Mouse (Mus musculus): ENCODE measurements around the gene Ucp3. TPM values are rescaled to one million over a fixed set of nuclear protein-coding genes. Genes with fewer than 3 reads are reported as not detected.

The Ucp3 gene
- polyA plus RNA-seq, 1 experiment from 2014 or later: not detected

DNA sequence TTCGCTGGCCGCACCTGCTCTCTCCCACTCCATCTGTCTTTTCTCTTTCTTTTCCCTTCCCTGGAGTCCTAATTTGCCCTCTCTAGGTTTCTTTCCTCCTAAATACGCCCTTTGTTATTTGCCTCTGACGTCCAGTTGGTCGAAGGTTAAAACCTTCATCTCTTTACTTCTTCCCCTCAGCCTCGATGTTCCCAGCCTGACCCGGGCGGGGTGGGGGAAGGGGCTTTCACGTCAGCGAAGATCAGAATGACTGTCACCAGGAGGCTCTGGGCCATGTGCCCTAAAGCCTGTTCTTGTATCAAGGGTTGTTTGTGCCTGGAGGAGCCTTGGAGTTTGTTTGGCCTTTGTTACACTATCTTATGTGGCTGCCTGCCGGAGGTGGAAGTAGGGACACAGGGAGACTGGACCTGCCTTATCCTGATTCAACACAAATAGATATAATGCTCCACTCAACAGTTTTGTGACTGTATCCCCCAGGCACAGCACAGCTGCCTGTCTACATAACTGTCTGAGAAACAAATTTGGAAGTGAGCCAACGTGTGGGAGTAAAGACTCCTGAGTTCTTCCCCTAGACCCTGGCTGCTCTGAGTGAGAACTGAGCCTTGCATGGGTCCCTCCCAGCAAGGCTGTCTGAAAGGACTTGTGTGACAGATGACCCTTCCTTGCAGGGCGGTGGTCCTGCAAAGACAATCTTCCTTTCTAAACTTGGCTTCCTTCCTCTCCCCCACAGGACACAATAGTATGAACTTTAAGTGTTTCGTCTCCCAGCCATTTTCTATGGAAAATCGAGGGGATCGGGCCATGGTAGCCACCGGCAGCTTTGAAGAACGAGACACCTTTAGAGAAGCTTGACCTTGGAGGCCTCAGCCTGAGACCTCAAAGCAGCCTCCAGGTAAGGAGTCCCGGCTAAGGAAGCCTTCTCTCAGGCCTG lies 21.0 kb downstream of the Ucp3 start:
- WGBS: 42% methylated on average over 19 of the region's 19 CpGs

DNA sequence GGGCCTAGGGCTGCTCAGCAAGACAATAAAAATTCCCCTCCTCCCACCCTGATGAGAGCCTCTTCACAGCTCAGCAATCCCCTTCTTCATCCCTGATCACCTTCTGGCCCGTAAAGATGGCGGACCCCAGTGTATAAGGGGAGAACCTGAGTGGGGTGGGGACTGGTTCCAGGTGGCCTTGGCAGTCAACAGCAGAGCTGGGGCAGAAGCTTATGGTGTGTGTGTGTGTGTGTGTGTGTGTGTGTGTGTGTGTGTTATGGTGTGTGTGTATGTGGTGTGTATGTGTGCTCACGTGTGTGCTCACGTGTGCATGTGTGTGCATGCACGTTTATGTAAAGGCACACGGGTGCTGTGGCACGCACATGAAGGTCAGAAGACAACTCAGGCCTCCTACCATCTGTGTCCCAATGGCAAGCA lies 21.6 kb downstream of the Ucp3 start:
- Histone ChIP-seq H3K36me3 (ENCODE audit: control insufficient read depth, insufficient read depth, low read length) (no peaks in the 10 kb centered on the region), H3K4me3 (ENCODE audit: low read depth, low read length) (peak overlapping the region; percentile 40), H3K9me3 (ENCODE audit: control insufficient read depth, low read length) (no peaks in the 10 kb centered on the region), H3K27me3 (ENCODE audit: control insufficient read depth, insufficient read depth, low read length) (peaks cover 4% of the 10 kb centered on the region; the same call in 1 of the 2 replicates), H3K4me2 (replicated peaks; ENCODE audit: low read depth, low read length) (peak overlapping the region; percentile 73), H3K27ac (ENCODE audit: low read depth, low read length) (no peak overlapping the region; the same call in 1 of the 2 replicates), H3K9ac (ENCODE audit: low read depth, low read length) (no peak overlapping the region), H3K4me1 (replicated peaks; ENCODE audit: control insufficient read depth, insufficient read depth, low read length) (peaks cover 8% of the 10 kb centered on the region; the same call in 1 of the 2 replicates)
- ATAC-seq (ENCODE audit: low FRiP score): no peak
- DNase-seq (ENCODE audit: low spot score): no peak
- WGBS: 92% methylated on average over 7 of the region's 7 CpGs

More for the DNA sequence above, 21.0 kb downstream of the Ucp3 start:
- Histone ChIP-seq H3K4me2 (replicated peaks; ENCODE audit: low read depth, low read length) (peak overlapping the region; percentile 73), H3K27me3 (ENCODE audit: control insufficient read depth, insufficient read depth, low read length) (peaks cover 4% of the 10 kb centered on the region; the same call in 1 of the 2 replicates), H3K4me1 (replicated peaks; ENCODE audit: control insufficient read depth, insufficient read depth, low read length) (peaks cover 8% of the 10 kb centered on the region; the same call in 1 of the 2 replicates), H3K27ac (ENCODE audit: low read depth, low read length) (no peak overlapping the region; the same call in 1 of the 2 replicates), H3K4me3 (ENCODE audit: low read depth, low read length) (peak overlapping the region; percentile 40), H3K9me3 (ENCODE audit: control insufficient read depth, low read length) (no peaks in the 10 kb centered on the region), H3K9ac (ENCODE audit: low read depth, low read length) (no peak overlapping the region), H3K36me3 (ENCODE audit: control insufficient read depth, insufficient read depth, low read length) (no peaks in the 10 kb centered on the region)
- DNase-seq (ENCODE audit: low spot score): peak; percentile 40
- peak; percentile 23; the same call in 1 of the 2 replicates for ATAC-seq (ENCODE audit: low FRiP score)

DNA sequence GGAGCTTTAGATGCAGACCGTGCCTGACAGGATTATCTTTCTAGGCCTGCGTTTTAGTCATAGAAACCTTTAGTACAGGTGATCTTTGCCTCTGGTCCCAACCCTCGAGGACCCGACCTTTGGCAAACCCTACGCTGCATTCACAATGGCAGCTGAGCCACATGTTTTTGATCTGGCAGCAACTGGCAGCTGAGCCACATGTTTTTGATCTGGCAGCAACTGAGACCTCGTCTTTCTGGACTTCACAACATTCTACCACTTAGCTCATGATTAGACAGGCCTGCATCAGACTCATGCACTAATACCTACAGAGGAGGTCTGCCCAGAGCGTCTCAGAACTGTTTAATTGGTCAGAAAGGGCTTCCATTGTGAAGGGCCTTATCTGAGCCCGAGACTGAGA lies 22.3 kb downstream of the Ucp3 start:
- Histone ChIP-seq H3K9ac (ENCODE audit: low read depth, low read length) (no peak overlapping the region), H3K4me1 (replicated peaks; ENCODE audit: control insufficient read depth, insufficient read depth, low read length) (peaks cover 8% of the 10 kb centered on the region; the same call in 1 of the 2 replicates), H3K9me3 (ENCODE audit: control insufficient read depth, low read length) (no peaks in the 10 kb centered on the region), H3K4me2 (replicated peaks; ENCODE audit: low read depth, low read length) (peak overlapping the region; percentile 30; the same call in 1 of the 2 replicates), H3K27me3 (ENCODE audit: control insufficient read depth, insufficient read depth, low read length) (peaks cover 4% of the 10 kb centered on the region; the same call in 1 of the 2 replicates), H3K27ac (ENCODE audit: low read depth, low read length) (peak overlapping the region; percentile 76), H3K4me3 (ENCODE audit: low read depth, low read length) (peak overlapping the region; percentile 9; the same call in 1 of the 2 replicates), H3K36me3 (ENCODE audit: control insufficient read depth, insufficient read depth, low read length) (no peaks in the 10 kb centered on the region)
- DNase-seq (ENCODE audit: low spot score) (peak; percentile 38), ATAC-seq (ENCODE audit: low FRiP score) (no peak)
- WGBS: 49% methylated on average over 8 of the region's 8 CpGs

DNA sequence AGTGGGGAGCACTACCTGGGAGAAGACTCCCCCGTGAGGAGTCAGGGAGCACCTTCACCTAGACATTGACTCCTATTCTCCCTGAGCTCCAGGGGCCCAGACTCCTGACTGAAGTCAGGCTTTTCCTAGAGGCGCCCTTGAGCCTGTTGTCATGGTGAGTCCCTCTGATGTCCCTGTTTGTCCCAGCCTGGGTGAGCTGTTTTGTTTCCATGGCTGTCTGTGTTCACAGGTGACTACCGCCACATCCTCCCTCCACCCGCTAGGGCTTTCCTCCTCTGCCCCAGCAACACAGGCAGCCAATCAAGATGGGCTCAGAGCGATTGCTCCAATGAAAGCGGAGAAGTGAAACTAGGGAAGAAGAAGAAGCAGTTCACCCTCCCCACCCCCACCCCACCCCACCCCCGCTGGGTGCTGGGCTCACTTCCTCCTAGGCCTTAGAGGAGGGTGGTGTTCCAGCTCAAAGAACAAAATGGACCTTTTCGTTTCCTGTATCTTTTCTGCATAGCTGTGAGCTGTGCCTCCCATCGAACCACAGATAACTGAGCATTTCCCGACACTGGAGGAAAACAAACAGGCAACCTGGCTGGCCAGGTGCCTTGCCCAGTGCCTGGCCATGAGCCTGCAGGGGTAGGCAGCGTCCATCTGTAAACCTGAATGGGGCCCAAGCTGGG lies 22.9 kb downstream of the Ucp3 start:
- ATAC-seq (ENCODE audit: low FRiP score): peak; percentile 45
- Histone ChIP-seq H3K9me3 (ENCODE audit: control insufficient read depth, low read length) (no peaks in the 10 kb centered on the region), H3K27ac (ENCODE audit: low read depth, low read length) (peak overlapping the region; percentile 76), H3K4me3 (ENCODE audit: low read depth, low read length) (peak overlapping the region; percentile 9; the same call in 1 of the 2 replicates), H3K27me3 (ENCODE audit: control insufficient read depth, insufficient read depth, low read length) (peaks cover 4% of the 10 kb centered on the region; the same call in 1 of the 2 replicates), H3K4me2 (replicated peaks; ENCODE audit: low read depth, low read length) (peak overlapping the region; percentile 30; the same call in 1 of the 2 replicates), H3K9ac (ENCODE audit: low read depth, low read length) (no peak overlapping the region), H3K36me3 (ENCODE audit: control insufficient read depth, insufficient read depth, low read length) (no peaks in the 10 kb centered on the region), H3K4me1 (replicated peaks; ENCODE audit: control insufficient read depth, insufficient read depth, low read length) (peaks cover 8% of the 10 kb centered on the region; the same call in 1 of the 2 replicates)
- peak; percentile 46 for DNase-seq (ENCODE audit: low spot score)
- 28% methylated on average over 11 of the region's 11 CpGs for WGBS

DNA sequence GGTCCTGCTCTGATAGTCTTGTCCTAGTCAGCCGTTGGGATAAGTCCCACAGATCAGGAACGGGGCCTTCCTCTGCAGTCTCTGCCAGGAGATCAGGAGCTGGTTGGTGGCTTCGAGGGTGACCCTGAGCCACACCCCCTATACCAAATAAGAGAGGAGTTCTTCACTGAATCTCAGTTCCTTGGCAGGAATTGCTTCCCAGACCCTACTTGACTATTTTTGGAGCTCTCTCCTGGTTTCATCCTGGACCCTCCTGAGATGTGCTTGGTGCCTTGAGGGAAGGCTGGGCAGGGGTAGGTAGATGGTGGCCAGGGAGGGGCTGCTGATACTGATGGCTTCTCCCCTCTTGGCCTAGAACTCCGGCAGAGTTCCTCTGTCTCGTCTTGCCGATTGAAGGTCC lies 23.6 kb downstream of the Ucp3 start:
- Histone ChIP-seq H3K4me3 (ENCODE audit: low read depth, low read length) (no peak overlapping the region), H3K36me3 (ENCODE audit: control insufficient read depth, insufficient read depth, low read length) (no peaks in the 10 kb centered on the region), H3K4me2 (replicated peaks; ENCODE audit: low read depth, low read length) (no peak overlapping the region), H3K9me3 (ENCODE audit: control insufficient read depth, low read length) (no peaks in the 10 kb centered on the region), H3K27me3 (ENCODE audit: control insufficient read depth, insufficient read depth, low read length) (peaks cover 4% of the 10 kb centered on the region; the same call in 1 of the 2 replicates), H3K27ac (ENCODE audit: low read depth, low read length) (no peak overlapping the region), H3K4me1 (replicated peaks; ENCODE audit: control insufficient read depth, insufficient read depth, low read length) (peaks cover 8% of the 10 kb centered on the region; the same call in 1 of the 2 replicates), H3K9ac (ENCODE audit: low read depth, low read length) (no peak overlapping the region)
- DNase-seq (ENCODE audit: low spot score): no peak
- ATAC-seq (ENCODE audit: low FRiP score): no peak
- WGBS: 87% methylated on average over 6 of the region's 6 CpGs

DNA sequence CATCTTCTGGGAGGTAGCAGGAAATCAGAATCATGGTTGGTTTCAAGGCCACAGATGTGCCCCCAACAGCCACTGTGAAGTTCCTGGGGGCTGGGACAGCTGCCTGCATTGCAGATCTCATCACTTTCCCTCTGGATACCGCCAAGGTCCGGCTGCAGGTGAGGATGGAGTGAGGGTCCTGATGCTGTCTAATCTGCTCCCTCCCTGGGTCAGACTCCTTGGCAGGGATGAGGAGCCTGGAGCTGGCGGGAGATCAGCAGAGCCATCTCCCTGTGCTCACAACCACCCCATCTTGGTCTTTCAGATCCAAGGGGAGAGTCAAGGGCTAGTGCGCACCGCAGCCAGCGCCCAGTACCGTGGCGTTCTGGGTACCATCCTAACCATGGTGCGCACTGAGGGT lies 24.0 kb downstream of the Ucp3 start:
- no peak for DNase-seq (ENCODE audit: low spot score)
- no peak overlapping the region for H3K9ac ChIP-seq (ENCODE audit: low read depth, low read length)
- peaks cover 4% of the 10 kb centered on the region; the same call in 1 of the 2 replicates for H3K27me3 ChIP-seq (ENCODE audit: control insufficient read depth, insufficient read depth, low read length)
- H3K4me2 ChIP-seq (replicated peaks; ENCODE audit: low read depth, low read length): no peak overlapping the region
- ATAC-seq (ENCODE audit: low FRiP score): no peak
- peaks cover 8% of the 10 kb centered on the region; the same call in 1 of the 2 replicates for H3K4me1 ChIP-seq (replicated peaks; ENCODE audit: control insufficient read depth, insufficient read depth, low read length)
- H3K4me3 ChIP-seq (ENCODE audit: low read depth, low read length): no peak overlapping the region
- no peaks in the 10 kb centered on the region for H3K36me3 ChIP-seq (ENCODE audit: control insufficient read depth, insufficient read depth, low read length)
- no peaks in the 10 kb centered on the region for H3K9me3 ChIP-seq (ENCODE audit: control insufficient read depth, low read length)
- 97% methylated on average over 9 of the region's 9 CpGs for WGBS
- no peak overlapping the region for H3K27ac ChIP-seq (ENCODE audit: low read depth, low read length)

DNA sequence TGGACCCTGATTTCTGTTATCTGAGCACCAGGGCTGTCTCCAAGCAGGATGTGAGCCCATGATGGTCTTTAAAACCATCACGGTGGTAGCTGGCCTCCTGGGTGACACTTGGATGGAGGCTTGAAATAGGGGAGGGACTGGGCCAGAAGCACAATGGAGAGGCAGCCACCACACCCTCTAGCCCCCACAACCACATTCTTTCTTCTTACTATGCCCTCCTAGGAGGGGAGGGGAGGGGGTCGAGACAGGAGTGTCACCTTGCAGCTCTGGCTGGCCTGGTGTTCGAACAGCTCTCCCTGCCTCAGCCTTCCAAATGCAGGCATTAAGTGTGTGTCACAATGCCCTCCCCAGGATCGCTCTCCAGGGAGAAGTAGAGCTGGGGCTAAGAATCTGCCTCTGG lies 24.6 kb downstream of the Ucp3 start:
- ATAC-seq (ENCODE audit: low FRiP score) (no peak), DNase-seq (ENCODE audit: low spot score) (no peak)
- H3K36me3 ChIP-seq (ENCODE audit: control insufficient read depth, insufficient read depth, low read length): no peaks in the 10 kb centered on the region
- no peak overlapping the region for H3K27ac ChIP-seq (ENCODE audit: low read depth, low read length)
- peaks cover 2% of the 10 kb centered on the region; the same call in 1 of the 2 replicates for H3K27me3 ChIP-seq (ENCODE audit: control insufficient read depth, insufficient read depth, low read length)
- H3K9ac ChIP-seq (ENCODE audit: low read depth, low read length): no peak overlapping the region
- H3K4me1 ChIP-seq (replicated peaks; ENCODE audit: control insufficient read depth, insufficient read depth, low read length): peaks cover 8% of the 10 kb centered on the region; the same call in 1 of the 2 replicates
- WGBS: 78% methylated on average over 4 of the region's 4 CpGs
- no peak overlapping the region for H3K4me3 ChIP-seq (ENCODE audit: low read depth, low read length)
- H3K9me3 ChIP-seq (ENCODE audit: control insufficient read depth, low read length): no peaks in the 10 kb centered on the region
- no peak overlapping the region for H3K4me2 ChIP-seq (replicated peaks; ENCODE audit: low read depth, low read length)

DNA sequence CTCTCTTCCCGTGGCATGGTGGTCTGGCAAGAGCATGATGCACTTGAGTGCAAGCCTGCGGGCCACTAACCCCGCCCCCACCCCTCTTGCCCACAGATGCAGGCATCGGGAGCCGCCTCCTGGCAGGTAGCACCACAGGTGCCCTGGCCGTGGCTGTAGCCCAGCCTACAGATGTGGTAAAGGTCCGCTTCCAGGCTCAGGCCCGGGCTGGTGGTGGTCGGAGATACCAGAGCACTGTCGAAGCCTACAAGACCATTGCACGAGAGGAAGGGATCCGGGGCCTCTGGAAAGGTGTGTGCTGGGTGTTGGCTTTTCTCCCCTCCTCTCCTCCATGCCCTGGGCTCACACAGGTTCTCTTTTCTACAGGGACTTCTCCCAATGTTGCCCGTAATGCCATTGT lies 25.2 kb downstream of the Ucp3 start:
- ATAC-seq (ENCODE audit: low FRiP score): no peak

More for the DNA sequence above, 25.2 kb downstream of the Ucp3 start:
- Histone ChIP-seq H3K4me2 (replicated peaks; ENCODE audit: low read depth, low read length) (no peak overlapping the region), H3K27me3 (ENCODE audit: control insufficient read depth, insufficient read depth, low read length) (no peaks in the 10 kb centered on the region; the same call in 1 of the 2 replicates), H3K27ac (ENCODE audit: low read depth, low read length) (no peak overlapping the region), H3K9me3 (ENCODE audit: control insufficient read depth, low read length) (no peaks in the 10 kb centered on the region), H3K4me3 (ENCODE audit: low read depth, low read length) (no peak overlapping the region), H3K4me1 (replicated peaks; ENCODE audit: control insufficient read depth, insufficient read depth, low read length) (peaks cover 5% of the 10 kb centered on the region; the same call in 1 of the 2 replicates), H3K9ac (ENCODE audit: low read depth, low read length) (no peak overlapping the region), H3K36me3 (ENCODE audit: control insufficient read depth, insufficient read depth, low read length) (no peaks in the 10 kb centered on the region)
- DNase-seq (ENCODE audit: low spot score): no peak
- WGBS: 92% methylated on average over 13 of the region's 13 CpGs

Data from hindbrain, embryonic 11.5 days (tissue).